Mouse (Mus musculus) embryo, embryonic 11 days (tissue): Measurements from ENCODE around the gene Cep57l1.
"Not testable (repeated sequence)": the region's sequence is repeated elsewhere in the genome, so short reads cannot be mapped to it uniquely, and the experiment has no call there.

Experiments used
- DNase-seq: peaks from one replicate; pipeline ENCODE4 v3.0.0-alpha.2; 2015

Gene Cep57l1

DNA sequence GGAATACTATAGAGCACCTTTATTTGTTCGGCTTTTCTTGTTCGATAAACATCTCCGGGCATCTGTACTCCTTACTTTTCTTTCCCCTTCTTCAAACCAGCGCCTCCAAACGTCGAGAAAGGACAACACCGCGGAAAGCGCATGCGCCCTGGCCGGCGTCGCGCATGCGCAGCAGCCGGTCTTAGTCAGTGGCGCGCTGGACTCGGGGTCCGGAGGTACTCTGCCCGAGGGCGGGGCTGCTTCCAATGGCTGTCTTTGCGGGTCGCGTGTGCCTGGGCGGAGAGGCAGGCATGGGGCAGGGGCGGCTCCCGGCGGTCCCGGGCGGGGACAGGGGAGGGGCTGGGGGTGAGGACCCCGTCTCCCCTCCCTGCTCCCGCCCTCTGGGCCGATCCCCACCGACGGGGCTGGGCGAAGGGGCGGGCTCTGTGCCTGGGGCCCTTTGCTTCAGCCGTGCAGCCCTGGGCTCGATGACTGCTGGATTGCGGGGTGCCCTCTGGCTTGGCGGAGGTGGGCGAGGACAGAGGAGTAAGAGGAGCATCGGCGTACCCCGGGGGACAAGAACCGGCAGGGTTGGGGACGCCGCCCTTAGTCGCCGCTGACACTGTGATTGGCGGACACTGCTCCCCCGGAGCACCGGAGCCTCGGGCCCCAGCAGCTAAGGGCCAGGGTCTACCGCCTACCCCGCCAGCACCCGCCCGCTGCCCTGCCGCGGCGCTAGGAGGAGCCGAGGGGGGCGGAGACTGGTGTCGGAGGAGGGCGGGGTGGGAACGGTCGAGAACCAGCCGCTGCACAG lies at the start of gene Cep57l1, which contains the start of gene Sesn1:
TSS of gene Cep57l1 (minus strand) at position 101 of the 793 bp plus-strand sequence.
TSS of gene Sesn1 (plus strand) at position 165 of the 793 bp plus-strand sequence.
- DNase-seq, result peak; percentile 97

DNA sequence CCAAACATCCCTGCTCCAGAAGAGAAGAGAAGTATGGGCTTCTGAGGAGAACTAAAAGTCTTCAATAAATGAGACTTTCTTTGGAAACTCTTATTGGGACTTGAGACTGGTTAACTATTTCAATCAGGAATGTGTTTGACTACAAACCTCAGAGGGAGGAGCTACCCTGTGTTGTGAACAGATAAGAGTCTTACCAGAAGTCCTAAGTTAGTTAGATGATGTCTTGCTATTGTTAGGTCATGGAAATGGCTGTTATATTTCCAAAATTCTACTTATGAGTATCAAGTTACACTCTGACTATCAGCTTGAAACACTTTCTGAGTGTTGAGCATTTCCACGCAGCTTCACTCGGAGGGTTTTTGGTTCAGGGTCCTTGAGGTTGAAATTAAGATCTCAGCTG lies 39.0 kb upstream of the Cep57l1 start:
- no peak for DNase-seq

DNA sequence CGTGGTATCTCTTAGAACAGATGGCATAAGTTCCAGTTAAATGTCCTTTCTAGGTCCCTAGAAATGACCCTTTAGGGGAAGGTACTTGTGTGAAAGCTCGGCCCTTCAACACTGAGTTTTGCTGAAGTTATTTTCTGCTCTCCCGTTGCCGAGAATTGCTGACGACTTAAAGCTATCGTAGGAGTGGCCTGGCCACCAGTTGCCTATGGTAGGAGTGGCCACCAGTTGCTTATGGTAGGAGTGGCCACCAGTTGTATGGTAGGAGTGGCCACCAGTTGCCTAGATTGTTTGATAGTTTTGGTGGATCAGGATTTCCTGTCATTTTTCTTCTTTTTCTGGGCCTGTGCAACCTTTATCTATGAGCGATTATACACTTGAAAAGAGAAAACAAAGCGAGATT lies 38.1 kb upstream of the Cep57l1 start:
- DNase-seq, result no peak

DNA sequence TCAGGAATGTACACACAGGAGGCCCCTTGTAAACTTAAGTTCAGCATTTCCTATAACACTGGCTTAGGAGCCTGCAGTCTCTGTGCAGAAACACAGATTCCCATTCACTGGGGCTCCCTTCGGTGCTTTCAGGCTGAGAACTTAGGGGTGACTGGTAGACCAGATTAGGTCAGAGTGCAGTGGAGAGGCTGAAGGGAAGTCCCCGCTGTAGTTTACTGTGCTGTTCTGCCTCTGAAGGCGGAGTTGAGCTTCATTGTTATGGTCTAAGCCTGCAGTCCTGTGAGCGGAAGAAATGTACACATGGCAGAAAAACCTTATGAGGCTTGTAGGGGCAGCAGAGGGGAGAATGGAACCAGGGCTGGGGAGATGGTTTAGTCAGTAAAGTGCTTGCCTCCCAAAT lies 29.2 kb upstream of the Cep57l1 start:
- DNase-seq, result no peak

DNA sequence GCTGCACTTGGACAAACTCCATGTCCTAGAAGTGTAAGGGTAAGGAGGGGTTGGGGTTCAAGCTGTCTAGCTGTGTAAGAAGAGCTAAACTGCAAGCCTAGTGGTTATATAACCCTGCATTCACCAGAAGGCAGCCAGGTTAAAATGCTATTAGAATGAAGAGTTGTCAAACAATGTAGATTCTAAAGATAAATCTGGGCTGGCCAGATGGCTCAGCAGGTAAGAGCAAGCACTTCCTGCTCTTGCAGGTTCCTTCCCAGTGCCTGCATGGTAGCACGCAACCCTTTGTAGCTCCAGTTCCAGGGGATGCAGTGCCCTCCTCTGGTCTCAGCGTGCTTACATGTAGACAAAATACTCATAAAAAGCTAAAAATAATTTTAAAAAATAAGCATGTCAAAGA lies 24.5 kb upstream of the Cep57l1 start:
- no peak for DNase-seq

DNA sequence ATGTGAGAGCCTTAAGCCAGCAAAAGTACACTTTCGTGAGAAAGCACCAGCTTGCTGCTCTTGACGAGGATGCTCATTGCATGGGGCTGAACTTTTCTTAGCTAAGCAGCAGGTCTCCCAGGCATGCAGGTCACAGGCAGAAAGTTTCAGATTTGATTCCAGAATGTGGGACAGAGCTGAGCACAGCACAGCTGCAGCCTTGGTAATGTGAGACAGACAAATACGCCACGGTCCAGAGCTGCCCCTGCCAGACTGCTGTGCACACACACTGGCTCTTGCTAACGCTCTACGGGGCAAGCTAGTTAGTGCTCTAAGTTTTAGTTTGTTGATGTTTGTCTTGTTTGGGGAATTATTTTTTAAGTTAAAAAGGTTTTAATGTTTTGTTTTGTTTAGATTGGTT lies 22.5 kb upstream of the Cep57l1 start:
- DNase-seq, result peak; percentile 46

DNA sequence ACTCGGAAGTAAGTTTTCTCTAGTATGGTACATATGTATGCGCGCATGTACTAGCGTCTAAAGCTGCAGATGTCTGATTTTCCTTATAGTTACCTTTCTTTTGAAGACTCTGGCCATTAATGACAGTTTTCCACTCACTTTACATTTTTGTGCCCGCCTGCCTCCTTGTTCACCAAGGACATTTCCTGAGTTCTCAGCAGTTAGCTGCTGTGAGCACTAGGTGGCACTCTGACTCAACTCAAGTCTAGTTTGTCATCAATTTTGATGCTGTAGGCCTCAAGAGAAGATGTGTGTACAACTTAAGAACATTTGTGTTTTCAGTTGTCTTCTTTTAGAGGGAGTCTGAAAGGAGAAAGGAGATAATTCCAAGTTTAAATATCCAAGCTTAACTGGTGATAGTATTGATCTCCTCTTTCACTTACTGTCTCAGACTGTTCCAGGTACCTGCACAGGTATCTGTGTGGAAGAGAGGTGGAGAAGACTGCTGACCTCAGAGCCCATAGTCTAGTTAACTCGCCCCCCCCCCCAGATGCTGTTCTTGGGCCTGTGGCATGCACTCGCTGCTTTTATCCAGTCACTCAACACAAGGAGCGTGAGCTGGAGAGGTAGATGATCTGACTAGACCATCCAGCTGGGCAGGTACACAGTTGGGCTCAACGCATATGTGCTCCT lies 21.3 kb upstream of the Cep57l1 start:
- peak; percentile 76 for DNase-seq

DNA sequence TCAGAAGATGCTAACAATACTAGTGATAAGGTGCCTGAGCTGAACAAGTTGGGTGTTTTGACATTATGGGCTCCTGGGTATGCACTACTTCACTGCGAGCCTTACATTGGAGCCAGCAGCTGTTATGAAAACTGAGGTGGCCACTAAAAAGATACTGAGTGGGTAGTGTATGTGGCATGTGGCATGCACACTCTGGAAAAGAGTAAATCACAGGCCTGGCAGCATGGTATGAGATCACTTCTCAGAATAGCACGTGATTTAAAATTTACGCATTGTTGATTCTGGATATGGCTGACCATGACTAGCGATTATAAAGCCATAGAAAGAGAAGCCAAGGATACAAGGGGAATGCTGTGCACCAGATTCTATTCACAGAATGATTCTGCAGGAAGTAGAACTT lies 20.8 kb upstream of the Cep57l1 start:
- no peak for DNase-seq

DNA sequence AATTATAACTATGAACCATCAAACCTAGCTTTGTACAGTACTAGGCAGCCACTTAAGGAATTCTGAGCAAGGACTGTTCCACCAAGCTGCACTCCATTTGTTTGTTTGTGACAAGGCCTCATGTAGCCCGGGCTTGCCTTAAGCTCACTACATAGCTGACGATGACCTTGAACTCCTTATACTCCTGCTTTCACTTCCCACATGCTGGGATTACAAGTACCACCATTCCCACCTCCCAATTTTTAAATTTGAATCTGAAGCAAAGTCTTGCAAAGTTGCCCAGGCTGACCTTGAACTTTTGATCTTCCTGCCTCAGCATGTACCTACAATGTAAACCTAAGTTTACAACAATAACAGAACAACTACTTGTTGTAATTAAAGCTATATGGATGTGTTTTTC lies 20.3 kb upstream of the Cep57l1 start:
- DNase-seq, result no peak

DNA sequence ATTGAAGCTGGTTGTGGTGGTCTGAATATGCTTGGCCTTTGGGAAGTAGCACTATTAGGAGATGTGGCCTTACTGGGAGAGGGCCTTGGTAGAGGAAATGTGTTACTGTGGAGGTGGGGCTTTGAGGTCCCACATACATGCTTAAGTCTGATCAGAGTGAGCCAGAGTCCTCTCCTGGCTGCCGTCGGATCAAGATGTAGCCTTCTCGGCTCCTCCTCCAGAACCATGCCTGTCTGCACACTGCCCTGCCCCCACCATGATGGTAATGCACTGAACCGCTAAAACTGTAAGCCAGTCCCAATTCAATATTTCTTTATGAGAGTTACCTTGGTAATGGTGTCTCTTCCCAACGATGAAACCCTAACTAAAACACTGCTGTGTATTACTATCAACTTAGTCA lies 19.5 kb upstream of the Cep57l1 start:
- DNase-seq, result no peak

DNA sequence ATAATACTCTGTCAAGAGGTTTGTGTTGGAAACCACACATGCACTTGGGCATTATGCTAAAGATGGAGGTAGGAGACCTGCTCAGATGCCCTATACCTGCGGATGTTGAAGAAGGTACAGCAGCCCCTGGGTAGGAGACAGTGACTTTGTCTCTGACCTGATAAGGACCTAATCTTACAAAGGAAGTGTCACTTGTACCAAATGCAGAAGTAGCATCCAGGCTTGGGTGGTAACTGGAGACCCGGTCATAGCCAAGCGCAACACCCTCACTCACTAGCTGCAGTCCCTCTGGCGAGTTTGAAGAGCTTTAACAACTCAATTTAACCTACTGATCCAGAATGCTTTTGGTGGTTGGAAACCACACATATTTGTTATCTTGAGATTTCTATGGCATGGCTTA lies 18.1 kb upstream of the Cep57l1 start:
- DNase-seq, result no peak

DNA sequence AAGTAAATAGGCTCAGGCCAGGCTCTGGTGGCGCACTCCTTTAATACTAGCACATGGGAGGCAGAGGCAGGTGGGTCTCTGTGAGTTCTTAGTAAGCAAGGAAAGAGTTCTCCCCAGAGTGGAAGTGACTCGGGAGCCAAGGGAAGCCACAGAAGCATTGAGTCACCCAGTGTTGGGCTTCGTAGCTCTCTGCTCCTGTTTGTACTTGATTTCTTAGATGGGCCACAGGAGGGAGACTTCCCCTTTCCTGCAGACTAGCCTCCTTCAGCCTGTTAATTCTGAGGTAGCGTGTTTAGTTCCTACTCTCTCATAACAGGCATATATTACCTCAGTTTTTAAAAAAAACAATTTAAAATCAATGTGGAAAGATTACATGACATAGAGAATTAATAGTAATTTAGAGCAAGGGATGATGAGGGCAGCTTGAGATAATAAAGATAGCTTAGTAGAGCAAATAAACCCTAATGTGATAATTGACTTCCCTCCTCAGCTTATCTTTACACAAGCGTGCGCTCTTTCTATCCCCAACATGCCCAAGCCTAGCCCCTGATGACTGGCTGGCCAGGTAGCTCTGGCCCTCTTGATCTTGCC lies 16.9 kb upstream of the Cep57l1 start:
- no peak for DNase-seq

DNA sequence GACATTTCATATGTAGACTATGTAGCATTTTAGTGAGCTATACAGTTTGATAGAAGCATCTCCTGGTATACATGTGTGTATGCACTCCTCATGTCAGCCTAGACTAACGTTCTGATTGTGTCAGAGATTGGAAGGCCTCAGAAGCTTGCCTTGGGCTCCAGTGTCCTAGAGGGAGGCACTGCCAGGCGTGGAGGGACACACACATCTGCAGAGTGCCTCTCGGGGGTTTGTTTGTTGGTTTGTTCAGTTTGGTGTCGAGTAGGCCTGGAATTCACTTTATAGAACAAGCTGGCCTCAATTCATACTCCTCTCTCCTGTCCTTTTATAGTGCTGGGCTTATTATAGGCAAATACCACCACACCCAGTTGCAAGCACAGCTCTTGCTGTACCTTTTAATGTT lies 16.3 kb upstream of the Cep57l1 start:
- DNase-seq, result no peak

DNA sequence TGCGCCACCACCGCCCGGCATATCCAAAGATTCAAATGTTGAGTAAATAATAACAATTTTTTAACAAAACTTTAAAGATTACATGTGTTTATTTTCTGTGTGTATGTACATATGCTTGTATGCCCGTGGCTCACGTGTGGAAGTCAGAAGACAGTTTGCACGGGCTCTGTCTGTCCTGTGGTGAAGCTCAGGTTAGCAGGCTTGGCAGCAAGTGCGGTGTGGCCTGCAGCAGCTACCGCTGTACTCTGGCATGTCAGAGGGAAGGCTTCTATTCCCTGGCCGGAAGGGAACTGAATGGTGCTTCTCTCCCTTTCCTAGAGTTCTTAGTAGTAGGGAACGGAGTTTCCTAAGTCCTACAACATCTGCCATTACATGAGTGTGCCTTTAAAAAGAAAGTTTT lies 15.4 kb upstream of the Cep57l1 start:
- no peak for DNase-seq

DNA sequence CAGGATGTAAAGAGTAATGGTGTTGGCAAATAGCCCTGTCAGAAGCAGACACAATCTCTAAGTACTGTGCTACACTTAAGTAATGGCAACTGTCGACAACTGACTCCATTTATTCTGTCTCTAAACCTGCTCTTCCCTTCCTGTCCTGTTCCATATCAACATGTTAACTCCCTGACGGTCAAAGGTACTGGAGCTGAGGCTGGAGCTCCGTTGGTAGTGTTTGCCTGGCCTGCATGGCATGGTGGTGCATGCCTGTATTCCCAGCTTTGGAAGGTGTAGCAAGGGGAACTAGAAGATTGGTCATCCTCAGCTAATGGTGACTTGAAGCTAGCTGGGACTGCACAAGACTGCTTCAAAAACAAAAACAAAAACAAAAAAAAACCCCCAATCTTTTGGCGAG lies 14.2 kb upstream of the Cep57l1 start:
- DNase-seq, result no peak

DNA sequence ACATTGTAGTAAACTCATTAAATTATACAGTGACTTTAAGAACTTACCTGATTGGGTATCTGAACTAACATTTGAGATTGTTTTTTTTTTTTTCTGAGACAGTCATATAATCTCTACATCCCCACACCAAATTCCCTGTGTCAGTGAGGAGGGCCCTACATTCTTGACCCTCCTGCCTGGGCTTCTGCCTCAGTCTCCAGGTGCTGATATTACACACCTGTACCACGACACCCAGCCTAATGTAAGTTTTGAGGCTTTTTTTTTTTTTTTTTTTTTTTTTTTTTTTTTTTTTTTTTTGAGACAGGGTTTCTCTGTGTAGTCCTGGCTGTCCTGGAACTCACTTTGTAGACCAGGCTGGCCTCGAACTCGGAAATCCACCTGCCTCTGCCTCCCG lies 13.6 kb upstream of the Cep57l1 start:
- DNase-seq, result not testable (repeated sequence)

DNA sequence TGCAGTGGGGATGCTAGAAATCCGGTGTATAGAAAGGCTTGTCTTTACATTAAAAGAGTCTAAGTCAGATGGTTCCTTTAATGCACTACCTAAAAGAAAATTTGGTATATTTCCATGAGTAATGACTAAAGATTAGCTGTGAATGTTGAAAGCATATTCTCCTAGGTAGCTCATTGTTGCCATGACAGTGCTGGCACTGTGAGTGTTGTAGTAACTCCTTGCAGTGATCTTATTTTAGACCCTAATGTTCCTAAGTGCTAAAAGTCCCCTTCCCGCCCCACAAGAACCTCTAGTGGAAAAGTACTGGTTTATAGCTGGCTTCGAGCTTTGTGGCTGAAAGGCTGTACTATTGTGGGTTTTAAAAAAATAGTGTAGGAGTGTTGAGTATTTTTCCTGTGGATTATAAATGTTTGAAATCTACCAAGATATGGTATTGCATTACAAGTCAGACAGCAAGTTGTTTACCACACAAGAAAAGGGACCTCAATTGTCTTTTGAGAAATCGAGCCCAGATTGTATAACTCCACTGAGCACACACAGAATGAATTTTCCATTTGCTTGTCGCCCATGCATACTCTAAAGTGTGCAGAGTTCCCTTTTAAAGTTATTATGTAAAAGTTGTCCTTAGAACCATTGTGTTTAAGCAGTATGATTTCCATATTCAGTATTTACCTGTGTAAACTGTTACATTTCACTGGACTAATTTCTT lies 13.1 kb upstream of the Cep57l1 start:
- no peak for DNase-seq

DNA sequence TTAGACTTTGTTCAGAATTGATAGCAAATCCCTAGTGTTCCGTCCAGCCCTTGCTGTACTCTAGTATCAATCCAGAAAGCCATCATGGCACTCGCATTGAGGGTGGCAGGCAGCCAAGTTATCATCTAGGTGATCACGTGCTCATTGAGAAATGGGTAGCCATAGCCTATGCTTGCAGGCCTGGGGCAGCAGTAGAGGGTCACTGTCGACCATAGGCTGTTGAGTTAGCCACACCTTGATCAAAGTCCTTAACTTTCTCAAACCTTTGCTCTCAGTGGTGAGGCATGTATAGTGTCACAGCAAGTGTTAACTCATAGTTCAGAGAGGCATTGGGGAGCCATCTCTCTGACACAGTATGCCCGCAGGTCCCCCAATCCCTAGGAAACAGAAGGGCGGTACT lies 11.5 kb upstream of the Cep57l1 start:
- DNase-seq, result no peak

DNA sequence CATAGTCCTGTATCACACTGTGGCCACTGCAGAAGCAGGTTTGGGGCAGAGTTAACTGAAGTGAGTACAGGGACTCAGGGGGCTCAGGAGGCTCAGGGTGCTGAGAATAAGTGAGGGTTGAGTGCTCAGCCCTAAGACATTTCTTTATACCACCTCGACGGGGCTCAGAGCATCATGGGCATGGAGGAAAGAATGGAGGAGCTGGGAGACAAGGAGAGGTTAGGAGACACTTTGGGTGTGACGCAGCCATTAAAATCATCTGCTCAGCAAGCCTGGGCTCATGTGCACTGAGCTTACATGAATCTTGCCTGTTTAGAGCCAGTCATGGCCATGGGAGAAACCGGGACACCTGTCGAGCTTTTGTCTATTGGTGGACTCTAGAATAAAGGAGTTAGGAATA lies 10.7 kb upstream of the Cep57l1 start:
- no peak for DNase-seq

DNA sequence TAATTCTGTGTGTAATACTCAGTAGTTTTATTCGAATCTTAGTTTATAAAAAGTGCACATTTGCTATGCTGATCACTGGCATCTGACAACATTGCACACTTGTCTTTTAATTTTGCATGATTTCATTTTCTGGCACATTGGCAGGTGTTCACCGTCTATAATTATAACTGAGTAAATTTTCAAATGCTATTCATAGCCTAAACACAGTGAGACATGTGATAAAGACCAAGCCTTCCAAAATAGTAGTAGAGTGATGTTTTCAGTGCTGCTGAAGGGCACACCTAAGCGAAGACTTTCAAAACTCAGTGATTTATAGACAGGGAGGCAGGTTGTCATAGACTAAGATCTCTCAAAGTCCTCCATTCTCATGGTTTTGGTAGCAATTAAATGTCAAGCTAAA lies 9.6 kb upstream of the Cep57l1 start:
- no peak for DNase-seq

DNA sequence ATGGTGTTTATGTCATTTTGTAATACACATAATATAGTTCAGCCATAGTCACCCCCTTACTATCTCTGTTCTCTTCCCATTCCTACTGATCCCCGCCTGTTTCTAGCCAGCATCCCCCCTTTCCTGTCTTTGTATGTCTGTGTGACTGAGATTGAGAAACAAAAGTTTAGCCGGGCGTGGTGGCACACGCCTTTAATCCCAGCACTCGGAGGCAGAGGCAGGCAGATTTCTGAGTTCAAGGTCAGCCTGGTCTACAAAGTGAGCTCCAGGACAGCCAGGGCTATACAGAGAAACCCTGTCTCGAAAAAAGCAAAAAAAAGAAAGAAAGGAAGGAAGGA lies 9.0 kb upstream of the Cep57l1 start:
- not testable (repeated sequence) for DNase-seq

DNA sequence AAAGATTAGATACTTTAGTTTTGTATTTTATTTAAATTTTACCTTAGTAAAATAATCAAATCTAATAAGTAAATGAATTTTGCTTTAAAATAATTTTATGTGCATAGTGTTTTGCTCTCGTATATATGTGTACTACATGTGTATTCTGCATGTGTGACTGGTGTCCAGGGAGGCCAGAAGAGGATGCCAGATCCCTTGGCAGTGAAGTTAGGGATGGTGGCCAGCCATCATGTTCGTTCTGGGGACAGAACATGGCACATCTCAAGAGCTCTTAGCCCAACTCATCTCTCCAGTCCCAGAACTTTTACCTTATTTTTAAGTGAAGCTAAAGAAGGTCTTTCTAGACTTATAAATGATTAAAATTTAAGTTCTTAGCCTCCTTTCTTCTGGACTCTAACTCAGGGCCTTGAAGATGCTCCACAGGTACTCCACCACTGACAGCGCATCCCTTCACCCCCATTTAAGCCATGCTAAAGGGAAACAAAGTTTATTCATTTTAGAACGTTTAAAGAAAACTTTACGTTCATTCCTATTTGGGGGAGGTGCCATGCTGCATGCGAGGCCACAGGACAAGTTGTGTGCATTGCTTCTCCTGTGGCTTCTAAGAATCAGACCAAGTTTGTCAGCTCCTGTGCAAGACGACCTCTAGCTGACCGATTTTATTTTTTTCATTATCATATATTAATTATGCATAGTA lies 8.5 kb upstream of the Cep57l1 start:
- no peak for DNase-seq

DNA sequence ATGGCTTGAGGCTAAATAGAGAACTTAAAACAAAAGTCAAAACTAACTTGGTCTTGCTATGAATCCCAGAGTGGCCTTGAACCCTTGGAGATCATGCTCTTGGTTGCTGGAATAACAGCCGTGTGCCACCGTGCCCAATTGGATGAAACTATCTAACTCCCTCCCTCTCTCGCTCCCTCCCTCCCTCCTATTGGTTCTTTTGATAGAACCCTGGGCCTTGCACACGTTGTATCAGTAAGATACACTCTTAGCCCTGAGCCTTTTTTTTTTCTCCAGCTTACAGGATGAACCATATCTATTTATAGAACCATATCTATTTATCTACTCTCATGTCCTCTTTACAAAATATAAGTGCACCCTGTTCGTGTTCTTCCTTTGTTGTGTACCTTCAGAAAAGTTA lies 6.8 kb upstream of the Cep57l1 start:
- DNase-seq, result no peak
